ENCODE assay signal across 19 mouse cellular contexts in the genomic region with DNA sequence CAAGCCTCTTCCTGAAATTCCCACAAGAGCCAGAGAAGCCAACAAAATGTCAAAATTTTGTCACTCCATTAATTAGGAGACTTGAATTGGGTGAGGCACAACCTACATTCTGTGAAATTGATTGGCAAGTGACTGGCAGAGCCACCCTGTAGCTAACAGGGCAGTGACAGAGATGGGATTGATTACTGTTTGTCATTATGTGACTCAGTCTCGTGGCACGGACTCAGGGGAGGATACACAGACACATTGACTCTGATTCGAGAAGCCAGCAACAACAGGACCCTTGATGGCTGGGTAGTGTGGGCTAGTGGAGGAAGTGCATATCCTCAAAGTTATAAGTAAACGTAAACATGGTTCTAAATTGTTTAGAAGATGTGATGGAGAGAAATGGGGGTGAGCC.
DNase-seq lines count a peak whose midpoint lies in the region; ATAC-seq and TF ChIP-seq lines count a peak whose summit lies in the region.
"Had no signal": no experiment of that assay in that cellular context is flagged by ENCODE, and none has a peak within 500 bp of the region (broad histone marks: within the 10 kb centered on the region; RNA-seq: fewer than 3 reads in every experiment).

No protein-coding gene starts in this region.

- TF ChIP-seq CTCF in forebrain, postnatal 0 days (IDR thresholded peaks at IDR 0.05; ENCODE audit: low read depth) = no peak

- H3K4me2 ChIP-seq in forebrain, embryonic 13.5 days = no peak overlapping the region
- no peak overlapping the region for H3K4me2 ChIP-seq in forebrain, postnatal 0 days (ENCODE audit: low read depth)
- H3K4me2 ChIP-seq in forebrain, embryonic 15.5 days (replicated peaks) = no peak overlapping the region
- H3K4me2 ChIP-seq in lung, embryonic 16.5 days (ENCODE audit: low read depth, low read length) = no peak overlapping the region
- no peak overlapping the region for H3K4me2 ChIP-seq in heart, embryonic 11.5 days
- H3K4me2 ChIP-seq: hindbrain, embryonic 12.5 days; hindbrain, embryonic 15.5 days had no signal

- no peaks in the 10 kb centered on the region for H3K4me1 ChIP-seq in forebrain, embryonic 13.5 days
- H3K4me1 ChIP-seq in forebrain, embryonic 10.5 days = no peaks in the 10 kb centered on the region
- H3K4me1 ChIP-seq in forebrain, postnatal 0 days (ENCODE audit: insufficient read depth) = no peaks in the 10 kb centered on the region
- 0 out of 2 replicates have a peak, but pooled peaks cover 4% of the 10 kb centered on the region for H3K4me1 ChIP-seq in forebrain, embryonic 15.5 days
- no peaks in the 10 kb centered on the region for H3K4me1 ChIP-seq in lung, embryonic 16.5 days (replicated peaks; ENCODE audit: control insufficient read depth, insufficient read depth, low read length)
- no peaks in the 10 kb centered on the region for H3K4me1 ChIP-seq in heart, embryonic 11.5 days (ENCODE audit: control insufficient read depth, insufficient read depth, low read length)
- H3K4me1 ChIP-seq: heart, embryonic 10.5 days; hindbrain, embryonic 15.5 days had no signal

- 69% methylated on average over 4 of the region's 4 CpGs for WGBS in forebrain, embryonic 13.5 days
- 84% methylated on average over 4 of the region's 4 CpGs for WGBS in forebrain, embryonic 10.5 days
- WGBS in forebrain, postnatal 0 days = 54% methylated on average over 4 of the region's 4 CpGs
- 60% methylated on average over 4 of the region's 4 CpGs for WGBS in forebrain, embryonic 15.5 days
- WGBS in lung, embryonic 16.5 days = 18% methylated on average over 4 of the region's 4 CpGs
- WGBS in heart, embryonic 11.5 days (ENCODE audit: insufficient replicate concordance) = 64% methylated on average over 4 of the region's 4 CpGs

- H3K9me3 ChIP-seq in forebrain, embryonic 13.5 days (replicated peaks) = no peaks in the 10 kb centered on the region
- no peaks in the 10 kb centered on the region for H3K9me3 ChIP-seq in forebrain, embryonic 10.5 days
- no peaks in the 10 kb centered on the region for H3K9me3 ChIP-seq in forebrain, postnatal 0 days (ENCODE audit: low read length)
- no peaks in the 10 kb centered on the region for H3K9me3 ChIP-seq in forebrain, embryonic 15.5 days
- no peaks in the 10 kb centered on the region for H3K9me3 ChIP-seq in lung, embryonic 16.5 days (ENCODE audit: control insufficient read depth, low read length)
- H3K9me3 ChIP-seq in heart, embryonic 11.5 days (replicated peaks; ENCODE audit: control insufficient read depth, low read length) = no peaks in the 10 kb centered on the region
- H3K9me3 ChIP-seq: heart, embryonic 10.5 days; hindbrain, embryonic 12.5 days; hindbrain, embryonic 15.5 days had no signal

- no peak overlapping the region for H3K9ac ChIP-seq in forebrain, embryonic 13.5 days
- H3K9ac ChIP-seq in forebrain, postnatal 0 days = no peak overlapping the region
- no peak overlapping the region for H3K9ac ChIP-seq in forebrain, embryonic 15.5 days (replicated peaks)
- H3K9ac ChIP-seq in lung, embryonic 16.5 days (ENCODE audit: low read length) = no peak overlapping the region
- no peak overlapping the region for H3K9ac ChIP-seq in heart, embryonic 11.5 days (ENCODE audit: low read depth, low read length)
- H3K9ac ChIP-seq: hindbrain, embryonic 12.5 days; hindbrain, embryonic 15.5 days had no signal

- H3K4me3 ChIP-seq in forebrain, embryonic 13.5 days = no peak overlapping the region
- no peak overlapping the region for H3K4me3 ChIP-seq in forebrain, embryonic 10.5 days
- no peak overlapping the region for H3K4me3 ChIP-seq in forebrain, postnatal 0 days (ENCODE audit: low read depth, low read length)
- H3K4me3 ChIP-seq in forebrain, embryonic 15.5 days = no peak overlapping the region
- no peak overlapping the region for H3K4me3 ChIP-seq in lung, embryonic 16.5 days (ENCODE audit: low read length)
- no peak overlapping the region for H3K4me3 ChIP-seq in heart, embryonic 11.5 days (ENCODE audit: low read depth, low read length)
- H3K4me3 ChIP-seq: heart, adult 2 months; heart, embryonic 10.5 days; hindbrain, embryonic 12.5 days; hindbrain, embryonic 15.5 days had no signal

- ATAC-seq in forebrain, embryonic 13.5 days = peak; percentile 74; the same call in 1 of the 2 replicates
- peak; percentile 80 for ATAC-seq in forebrain, postnatal 0 days
- no peak for ATAC-seq in forebrain, embryonic 15.5 days (replicated peaks)
- peak; percentile 57 for ATAC-seq in lung, embryonic 16.5 days (ENCODE audit: low read depth)
- no peak for ATAC-seq in heart, embryonic 11.5 days (replicated peaks; ENCODE audit: insufficient number of reproducible peaks, low FRiP score, low TSS enrichment)
- ATAC-seq: activated CD4-positive, CD25-positive, alpha-beta regulatory T cell, adult 4 months had no signal

- no peaks in the 10 kb centered on the region for H3K27me3 ChIP-seq in forebrain, embryonic 13.5 days
- H3K27me3 ChIP-seq in forebrain, embryonic 10.5 days (ENCODE audit: poor library complexity, severe bottlenecking) = no peaks in the 10 kb centered on the region
- H3K27me3 ChIP-seq in forebrain, postnatal 0 days (ENCODE audit: insufficient read depth, low read length) = no peaks in the 10 kb centered on the region
- H3K27me3 ChIP-seq in forebrain, embryonic 15.5 days = no peaks in the 10 kb centered on the region
- no peaks in the 10 kb centered on the region for H3K27me3 ChIP-seq in lung, embryonic 16.5 days (ENCODE audit: control insufficient read depth, insufficient read depth, low read depth, low read length)
- H3K27me3 ChIP-seq in heart, embryonic 11.5 days (ENCODE audit: control insufficient read depth, insufficient read depth, low read length) = no peaks in the 10 kb centered on the region
- H3K27me3 ChIP-seq: hindbrain, embryonic 12.5 days; hindbrain, embryonic 15.5 days had no signal

- no peak for DNase-seq in forebrain, embryonic 10.5 days (ENCODE audit: extremely low spot score, low spot score)
- no peak for DNase-seq in forebrain, postnatal 0 days
- no peak for DNase-seq in lung, postnatal 36 days
- DNase-seq: adrenal gland, adult 8-10 months; adrenal gland, postnatal 25 days; cerebellum, adult 18-20 months; cerebellum, adult 9-10 months; cerebellum, postnatal 14 days; gastrocnemius, postnatal 10 days; gastrocnemius, postnatal 36 days; heart, adult 2 months had no signal

- H3K36me3 ChIP-seq in forebrain, embryonic 13.5 days (ENCODE audit: poor library complexity, severe bottlenecking) = no peaks in the 10 kb centered on the region
- no peaks in the 10 kb centered on the region for H3K36me3 ChIP-seq in forebrain, embryonic 10.5 days (replicated peaks)
- no peaks in the 10 kb centered on the region for H3K36me3 ChIP-seq in forebrain, postnatal 0 days (ENCODE audit: insufficient read depth)
- no peaks in the 10 kb centered on the region for H3K36me3 ChIP-seq in forebrain, embryonic 15.5 days
- H3K36me3 ChIP-seq in lung, embryonic 16.5 days (ENCODE audit: control insufficient read depth, insufficient read depth, low read length) = no peaks in the 10 kb centered on the region
- H3K36me3 ChIP-seq in heart, embryonic 11.5 days (ENCODE audit: control insufficient read depth, insufficient read depth, low read length) = no peaks in the 10 kb centered on the region
- H3K36me3 ChIP-seq: heart, embryonic 10.5 days; hindbrain, embryonic 12.5 days; hindbrain, embryonic 15.5 days had no signal

- H3K27ac ChIP-seq in forebrain, embryonic 13.5 days = no peak overlapping the region
- H3K27ac ChIP-seq in forebrain, embryonic 10.5 days = no peak overlapping the region
- H3K27ac ChIP-seq in forebrain, postnatal 0 days (ENCODE audit: low read depth, low read length) = no peak overlapping the region
- no peak overlapping the region for H3K27ac ChIP-seq in forebrain, embryonic 15.5 days (replicated peaks)
- no peak overlapping the region for H3K27ac ChIP-seq in lung, embryonic 16.5 days (ENCODE audit: low read length)
- H3K27ac ChIP-seq in heart, embryonic 11.5 days (ENCODE audit: low read depth, low read length) = no peak overlapping the region
- H3K27ac ChIP-seq: heart, adult 2 months; heart, embryonic 10.5 days; hindbrain, embryonic 12.5 days; hindbrain, embryonic 15.5 days had no signal

Comparison
In these comparisons a context has a peak if more than half of its experiments do, and no peak if none do; other contexts are left out.
1. ATAC-seq: peak in forebrain, embryonic 13.5 days (single experiment), forebrain, postnatal 0 days (single experiment) and lung, embryonic 16.5 days (single experiment); none in forebrain, embryonic 15.5 days (single experiment) and heart, embryonic 11.5 days (single experiment).